Mouse (Mus musculus): ENCODE data around the gene Tceanc. TPM values are rescaled to one million over a fixed set of nuclear protein-coding genes. Genes with fewer than 3 reads are reported as not detected.

Gene Tceanc
- total RNA-seq, 4 experiments from 2014 or later: 1.4 to 5.6 (median 2.2) TPM

GRCm38 (mm10) chrX:166495052-166495451, 23.3 kb downstream of the Tceanc start:
- DNase-seq (ENCODE audit: low spot score): no peak

- DNase-seq (ENCODE audit: low spot score): peak; percentile 86
Observed at GRCm38 (mm10) chrX:166479365-166479983, 38.9 kb downstream of the Tceanc start, which contains the start of gene Rab9. Gene Rab9, minus strand, starts transcription at chrX:166479867.

- DNase-seq (ENCODE audit: low spot score): peak; percentile 21
Observed at GRCm38 (mm10) chrX:166478631-166479364, 39.6 kb downstream of the Tceanc start.

- no peak for DNase-seq (ENCODE audit: low spot score)
Observed at GRCm38 (mm10) chrX:166477393-166477792, 41.0 kb downstream of the Tceanc start.

- no peak for DNase-seq (ENCODE audit: low spot score)
Observed at GRCm38 (mm10) chrX:166472612-166473011, 45.8 kb downstream of the Tceanc start.

- no peak for DNase-seq (ENCODE audit: low spot score)
Observed at GRCm38 (mm10) chrX:166468321-166468720, 50.0 kb downstream of the Tceanc start.

GRCm38 (mm10) chrX:166455525-166455924, 62.8 kb downstream of the Tceanc start:
- DNase-seq (ENCODE audit: low spot score): no peak

GRCm38 (mm10) chrX:166454331-166454730, 64.0 kb downstream of the Tceanc start:
- DNase-seq (ENCODE audit: low spot score): no peak

GRCm38 (mm10) chrX:166453532-166453931, 64.8 kb downstream of the Tceanc start:
- no peak for DNase-seq (ENCODE audit: low spot score)

Other genes starting within 250 kb of the Tceanc start
- 10 to 100 TPM; 13.7 to 18.3 (median 15.3) TPM for gene Trappc2, start 78.0 kb downstream of the Tceanc start, total RNA-seq (2022)
- gene Ofd1, start 77.9 kb downstream of the Tceanc start, total RNA-seq (2022): 1 to 10 TPM; 4.1 to 6.0 (median 4.7) TPM
- gene Rab9, start 38.7 kb downstream of the Tceanc start, total RNA-seq (2022): 10 to 100 TPM; 23.2 to 25.8 (median 25.4) TPM
- under 1 TPM in 3 of 4 experiments, not detected in 1; 0.09 to 0.72 (median 0.47) TPM for gene Egfl6, start 67.2 kb upstream of the Tceanc start, total RNA-seq (2022)